Comparison of ENCODE assay signal across 9 mouse cellular contexts in genomic region chr5:23758633-23759032, GRCm38 (mm10). TPM values are rescaled to one million over a fixed set of nuclear protein-coding genes. Genes with fewer than 3 reads are reported as not detected.
DNase-seq lines count a peak whose midpoint lies in the region; ATAC-seq and TF ChIP-seq lines count a peak whose summit lies in the region.
"Had no signal": no experiment of that assay in that cellular context is flagged by ENCODE, and none has a peak within 500 bp of the region (broad histone marks: within the 10 kb centered on the region; RNA-seq: fewer than 3 reads in every experiment).

No protein-coding gene starts in this region.

- no peak overlapping the region for H3K9ac ChIP-seq in neural tube, embryonic 11.5 days (ENCODE audit: low read length)
- H3K9ac ChIP-seq: liver, embryonic 13.5 days had no signal

- intact Hi-C loops in gastrocnemius, postnatal 36 days (cut with DNase I): no loop called here
- intact Hi-C loops in heart, postnatal 36 days (cut with DNase I): loop anchor here (5.0 to 10.0 kb wide), 2 partner anchors 86 to 374 kb away; no protein-coding TSS in a partner anchor
- intact Hi-C loops in left cerebral cortex, postnatal 36 days (cut with DNase I): loop anchor here (5.0 kb wide), 1 partner anchor 81 kb away; no protein-coding TSS in a partner anchor

- no peaks in the 10 kb centered on the region for H3K9me3 ChIP-seq in neural tube, embryonic 11.5 days (ENCODE audit: control insufficient read depth, low read length)
- H3K9me3 ChIP-seq: liver, embryonic 13.5 days had no signal

- H3K27me3 ChIP-seq in cerebellum, adult 2 months (ENCODE audit: control insufficient read depth, insufficient read depth, low read length): no peaks in the 10 kb centered on the region
- no peaks in the 10 kb centered on the region for H3K27me3 ChIP-seq in neural tube, embryonic 11.5 days (ENCODE audit: control insufficient read depth, insufficient read depth, low read length)
- H3K27me3 ChIP-seq: liver, embryonic 13.5 days had no signal

- no peak overlapping the region for H3K4me3 ChIP-seq in cerebellum, adult 2 months (replicated peaks; ENCODE audit: insufficient read depth, low read depth, low read length)
- no peak overlapping the region for H3K4me3 ChIP-seq in neural tube, embryonic 11.5 days (ENCODE audit: low read depth, low read length)
- H3K4me3 ChIP-seq: liver, embryonic 13.5 days had no signal

- peak; percentile 17 for DNase-seq in gastrocnemius, postnatal 10 days
- DNase-seq in gastrocnemius, postnatal 36 days: no peak
- peak in 1 of 2 experiments; percentile 24 for DNase-seq in cerebellum, adult 2 months
- peak; percentile 36 to 52 for DNase-seq in heart, postnatal 36 days
- DNase-seq in left cerebral cortex, postnatal 36 days (ENCODE audit: low spot score in 2 of 2): peak; percentile 35
- peak; percentile 61 for DNase-seq in neural tube, embryonic 11.5 days (ENCODE audit: low spot score)
- no peak for DNase-seq in frontal cortex, postnatal 25 days (ENCODE audit: low spot score in 2 of 2)
- DNase-seq: liver, embryonic 13.5 days had no signal

- H3K36me3 ChIP-seq in neural tube, embryonic 11.5 days (ENCODE audit: control insufficient read depth, insufficient read depth, low read length): peaks cover 4% of the 10 kb centered on the region; the same call in 1 of the 2 replicates

- no peak overlapping the region for H3K4me2 ChIP-seq in neural tube, embryonic 11.5 days (ENCODE audit: low read depth)
- H3K4me2 ChIP-seq: liver, embryonic 13.5 days had no signal

- ATAC-seq in CD4-positive, CD25-positive, alpha-beta regulatory T cell, adult 4 months: peak; percentile 43
- ATAC-seq in neural tube, embryonic 11.5 days (ENCODE audit: insufficient read depth, low FRiP score, low TSS enrichment): no peak

- no peaks in the 10 kb centered on the region for H3K4me1 ChIP-seq in cerebellum, adult 2 months (ENCODE audit: control insufficient read depth, insufficient read depth, low read length)
- H3K4me1 ChIP-seq in neural tube, embryonic 11.5 days (ENCODE audit: control insufficient read depth, insufficient read depth, low read length): no peaks in the 10 kb centered on the region
- H3K4me1 ChIP-seq: liver, embryonic 13.5 days had no signal

- peak; percentile 69; the same call in 1 of the 2 replicates for TF ChIP-seq CTCF in cerebellum, adult 2 months (IDR thresholded peaks at IDR 0.05; ENCODE audit: borderline replicate concordance, insufficient read depth, low read depth, low read length)

- no peak for TF ChIP-seq POLR2A in cerebellum, adult 2 months (IDR thresholded peaks at IDR 0.05; ENCODE audit: borderline replicate concordance, insufficient read depth, low read length)

- H3K27ac ChIP-seq in cerebellum, adult 2 months (ENCODE audit: insufficient read depth, low read length): no peak overlapping the region
- H3K27ac ChIP-seq in neural tube, embryonic 11.5 days (ENCODE audit: low read depth, low read length): no peak overlapping the region
- H3K27ac ChIP-seq: liver, embryonic 13.5 days had no signal

- 39% methylated on average over 2 of the region's 2 CpGs for WGBS in cerebellum, adult 2 months
- 65% methylated on average over 2 of the region's 2 CpGs for WGBS in neural tube, embryonic 11.5 days

RNA-seq across cellular contexts. Expression of gene Pus7, which starts 24.9 kb away (rescaled TPM):
- 10 to 100 TPM; 13.0 to 16.4 TPM for total RNA-seq in gastrocnemius, postnatal 10 days (2021)
- 10 to 100 TPM; 10.8 to 11.3 TPM for total RNA-seq in gastrocnemius, postnatal 36 days (2021)
- 10 to 100 TPM; 11.0 to 11.8 TPM for polyA plus RNA-seq in CD4-positive, CD25-positive, alpha-beta regulatory T cell, adult 4 months (2017; shearing (Covaris generic))
- polyA plus RNA-seq in cerebellum, adult 2 months (2012; rRNA removed): 14.1 and 15.2 TPM in 2 replicates
- 1 to 10 TPM; 9.5 TPM for total RNA-seq in heart, postnatal 36 days (2021)
- 10 to 100 TPM; 16.1 to 20.3 TPM for total RNA-seq in left cerebral cortex, postnatal 36 days (2021)
- polyA plus RNA-seq in neural tube, embryonic 11.5 days (2014; fragmentation: Nextera tagmentation; extraction: Ambion mirVana): 27.6 and 27.7 TPM in 2 replicates

RNA-seq across cellular contexts. Expression of gene Rint1, which starts 28.9 kb away (rescaled TPM):
- total RNA-seq in gastrocnemius, postnatal 10 days (2021): 10 to 100 TPM in 1 of 2 experiments, 1 to 10 TPM in 1; 9.8 to 13.8 TPM
- 1 to 10 TPM; 6.3 to 7.0 TPM for total RNA-seq in gastrocnemius, postnatal 36 days (2021)
- 10 to 100 TPM; 18.3 to 24.0 TPM for polyA plus RNA-seq in CD4-positive, CD25-positive, alpha-beta regulatory T cell, adult 4 months (2017; shearing (Covaris generic))
- polyA plus RNA-seq in cerebellum, adult 2 months (2012; rRNA removed): 22.2 and 22.4 TPM in 2 replicates
- 10 to 100 TPM; 12.4 to 13.7 TPM for total RNA-seq in heart, postnatal 36 days (2021)
- 10 to 100 TPM; 17.8 to 22.3 TPM for total RNA-seq in left cerebral cortex, postnatal 36 days (2021)
- 27.1 TPM in 2 replicates for polyA plus RNA-seq in neural tube, embryonic 11.5 days (2014; fragmentation: Nextera tagmentation; extraction: Ambion mirVana)

Comparison
In these comparisons a context has a peak if more than half of its experiments do, and no peak if none do; other contexts are left out.
1. DNase-seq: peak in gastrocnemius, postnatal 10 days (single experiment), heart, postnatal 36 days (2 of 2), left cerebral cortex, postnatal 36 days (2 of 2) and neural tube, embryonic 11.5 days (single experiment); none in gastrocnemius, postnatal 36 days (0 of 2) and frontal cortex, postnatal 25 days (0 of 2).